Mouse (Mus musculus): ENCODE data around the gene Gsap. TPM values are rescaled to one million over a fixed set of nuclear protein-coding genes. Genes with fewer than 3 reads are reported as not detected.
"Not testable (repeated sequence)": the region's sequence is repeated elsewhere in the genome, so short reads cannot be mapped to it uniquely, and the experiment has no call there.

Gsap gene
- polyA plus RNA-seq, 1 experiment from 2014 or later, result 7.7 TPM

- 94% methylated on average over 3 of the region's 3 CpGs for WGBS (ENCODE audit: missing documents)
- Histone ChIP-seq H3K79me2 (ENCODE audit: inconsistent target) (no peaks in the 10 kb centered on the region), H3K36me3 (ENCODE audit: inconsistent target) (no peaks in the 10 kb centered on the region), H3K27ac (no peak overlapping the region), H3K4me3 (ENCODE audit: inconsistent target) (no peak overlapping the region)
These were observed 16.7 kb upstream of the Gsap start for GRCm38 (mm10) chr5:21169346-21169745.

DNA sequence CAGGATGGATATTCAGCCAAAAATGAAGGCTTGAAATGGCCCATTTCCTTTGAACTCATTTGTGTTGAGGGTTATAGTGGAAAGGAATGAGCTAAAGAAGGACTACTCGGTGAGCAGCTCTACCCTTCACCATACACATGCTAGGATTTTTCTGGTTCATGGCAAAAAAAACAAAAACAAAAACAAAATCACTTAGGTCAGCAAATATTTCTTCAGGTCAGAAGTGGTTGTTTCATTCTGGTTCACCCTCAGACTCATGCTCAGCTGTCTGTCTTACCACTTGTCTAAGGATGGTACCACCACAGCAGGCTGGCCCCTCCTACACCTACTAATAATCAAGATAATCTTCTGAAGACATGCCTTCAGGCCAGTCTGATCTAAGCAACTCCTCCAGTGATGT is 16.2 kb upstream of the Gsap start:
- no peak overlapping the region for H3K27ac ChIP-seq
- WGBS (ENCODE audit: missing documents), result 100% methylated on average over 1 of the region's 1 CpGs

DNA sequence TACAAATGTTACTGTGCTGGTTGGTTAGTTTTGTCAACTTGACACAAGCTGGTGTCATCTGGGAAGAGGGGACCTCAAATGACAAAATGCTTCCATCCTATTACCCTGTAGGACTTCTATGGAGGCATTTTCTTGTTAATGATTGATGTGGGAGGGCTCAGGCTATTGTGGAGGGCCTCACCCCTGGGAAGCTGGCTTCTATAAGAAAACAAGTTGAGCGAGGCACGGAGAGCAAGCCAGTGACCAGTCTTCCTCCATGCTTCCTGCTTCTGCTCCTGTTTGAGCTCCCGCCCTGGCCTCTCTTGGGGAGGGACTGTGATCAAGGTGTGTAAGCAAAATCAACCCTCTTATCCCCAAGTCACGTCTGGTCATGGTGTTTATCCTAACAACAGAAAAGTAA is 15.6 kb upstream of the Gsap start:
- no peak overlapping the region for H3K27ac ChIP-seq
- no peaks in the 10 kb centered on the region for H3K79me2 ChIP-seq (ENCODE audit: inconsistent target)
- no peak overlapping the region for H3K4me3 ChIP-seq (ENCODE audit: inconsistent target)
- no peaks in the 10 kb centered on the region for H3K36me3 ChIP-seq (ENCODE audit: inconsistent target)
- WGBS (ENCODE audit: missing documents), result 97% methylated on average over 4 of the region's 4 CpGs

More for the DNA sequence above, 16.2 kb upstream of the Gsap start:
- H3K4me3 ChIP-seq (ENCODE audit: inconsistent target), result no peak overlapping the region
- H3K79me2 ChIP-seq (ENCODE audit: inconsistent target), result no peaks in the 10 kb centered on the region
- no peaks in the 10 kb centered on the region for H3K36me3 ChIP-seq (ENCODE audit: inconsistent target)

- Histone ChIP-seq H3K36me3 (ENCODE audit: inconsistent target) (no peaks in the 10 kb centered on the region), H3K27ac (no peak overlapping the region), H3K4me3 (ENCODE audit: inconsistent target) (no peak overlapping the region), H3K79me2 (ENCODE audit: inconsistent target) (no peaks in the 10 kb centered on the region)
- WGBS (ENCODE audit: missing documents), result 86% methylated on average over 5 of the region's 5 CpGs
These were observed 15.2 kb upstream of the Gsap start for GRCm38 (mm10) chr5:21170898-21171297.

- 74% methylated on average over 6 of the region's 6 CpGs for WGBS (ENCODE audit: missing documents)
- Histone ChIP-seq H3K79me2 (ENCODE audit: inconsistent target) (no peaks in the 10 kb centered on the region), H3K36me3 (ENCODE audit: inconsistent target) (no peaks in the 10 kb centered on the region), H3K4me3 (ENCODE audit: inconsistent target) (no peak overlapping the region), H3K27ac (no peak overlapping the region)
These were observed 14.7 kb upstream of the Gsap start for GRCm38 (mm10) chr5:21171336-21171735.

DNA sequence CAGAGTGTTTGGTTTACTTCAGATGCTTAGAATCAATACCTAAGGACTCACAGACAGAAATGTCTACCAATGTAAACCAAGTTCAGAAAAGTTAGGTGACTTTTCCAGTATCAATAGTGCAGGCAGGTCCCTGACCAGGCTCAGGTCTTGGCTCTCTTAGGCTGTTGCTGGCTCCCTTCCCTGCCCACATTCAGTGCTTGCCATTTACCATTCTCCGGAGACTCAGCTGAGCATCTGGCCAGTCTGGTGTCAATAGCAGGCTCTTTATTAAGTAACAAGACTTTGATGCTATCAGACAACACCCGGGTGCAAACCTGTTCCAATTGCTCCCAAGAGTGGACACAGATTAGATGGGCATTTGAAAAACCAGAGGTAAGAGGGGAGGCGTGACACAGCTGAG is 13.7 kb upstream of the Gsap start:
- no peaks in the 10 kb centered on the region for H3K36me3 ChIP-seq (ENCODE audit: inconsistent target)
- 96% methylated on average over 3 of the region's 3 CpGs for WGBS (ENCODE audit: missing documents)

GRCm38 (mm10) chr5:21175132-21176112 is 10.6 kb upstream of the Gsap start:
- no peaks in the 10 kb centered on the region for H3K36me3 ChIP-seq (ENCODE audit: inconsistent target)
- H3K27ac ChIP-seq, result no peak overlapping the region
- no peak overlapping the region for H3K4me3 ChIP-seq (ENCODE audit: inconsistent target)
- H3K79me2 ChIP-seq (ENCODE audit: inconsistent target), result no peaks in the 10 kb centered on the region
- WGBS (ENCODE audit: missing documents), result 32% methylated on average over 9 of the region's 9 CpGs

More for the DNA sequence above, 13.7 kb upstream of the Gsap start:
- Histone ChIP-seq H3K27ac (no peak overlapping the region), H3K4me3 (ENCODE audit: inconsistent target) (no peak overlapping the region), H3K79me2 (ENCODE audit: inconsistent target) (no peaks in the 10 kb centered on the region)

GRCm38 (mm10) chr5:21179496-21179895 is 6.6 kb upstream of the Gsap start:
- Histone ChIP-seq H3K36me3 (ENCODE audit: inconsistent target) (no peaks in the 10 kb centered on the region), H3K4me3 (ENCODE audit: inconsistent target) (no peak overlapping the region), H3K79me2 (ENCODE audit: inconsistent target) (no peaks in the 10 kb centered on the region), H3K27ac (no peak overlapping the region)

GRCm38 (mm10) chr5:21183046-21183445 is 3.0 kb upstream of the Gsap start:
- not testable (repeated sequence) for H3K27ac ChIP-seq; H3K36me3 ChIP-seq (ENCODE audit: inconsistent target); H3K4me3 ChIP-seq (ENCODE audit: inconsistent target)
- 69% methylated on average over 2 of the region's 2 CpGs for WGBS (ENCODE audit: missing documents)
- H3K79me2 ChIP-seq (ENCODE audit: inconsistent target), result peaks cover 18% of the 10 kb centered on the region

DNA sequence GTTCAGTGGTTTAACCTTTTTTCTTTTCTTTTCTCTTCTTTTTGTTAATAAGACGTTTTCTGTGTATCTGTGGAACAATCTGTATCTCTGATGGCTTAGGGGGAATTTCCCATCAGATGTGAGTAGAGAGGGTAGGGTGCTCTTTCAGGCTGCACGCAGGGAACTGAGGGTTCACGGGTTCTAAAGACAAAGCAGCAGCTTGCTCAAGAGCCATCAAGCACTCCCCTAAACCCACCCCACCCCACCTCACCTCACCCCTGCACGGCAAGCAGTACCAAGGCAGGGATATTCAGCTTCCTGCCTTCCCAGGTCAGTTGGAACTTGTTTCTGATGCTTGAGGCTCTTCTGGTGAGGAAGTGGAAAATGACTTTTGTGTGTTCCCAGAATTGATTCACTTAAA is 766 bp downstream of the Gsap start:
- WGBS (ENCODE audit: missing documents), result 4% methylated on average over 4 of the region's 4 CpGs
- Histone ChIP-seq H3K79me2 (ENCODE audit: inconsistent target) (peaks cover 40% of the 10 kb centered on the region), H3K4me3 (ENCODE audit: inconsistent target) (peak overlapping the region; percentile 70), H3K36me3 (ENCODE audit: inconsistent target) (no peaks in the 10 kb centered on the region), H3K27ac (peak overlapping the region; percentile 56)

DNA sequence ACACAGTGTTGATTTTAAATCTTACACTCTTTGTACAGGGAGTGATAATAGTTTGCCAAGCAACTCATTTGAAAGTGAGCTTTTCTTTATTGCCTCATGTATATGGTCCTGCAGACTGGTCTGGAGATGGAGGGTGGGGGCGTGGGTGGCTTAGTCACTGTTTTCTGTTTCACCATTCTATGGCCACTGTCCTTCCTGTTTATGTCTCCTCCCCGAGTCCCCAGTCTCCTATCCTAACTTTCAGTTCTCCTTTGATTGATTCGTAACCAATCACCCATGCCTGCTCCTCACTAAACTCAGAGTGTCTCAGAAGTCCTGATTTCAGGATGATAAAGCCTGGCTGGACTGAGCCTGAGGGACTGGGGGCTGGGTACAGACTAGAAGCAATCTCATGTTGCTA is 2.4 kb downstream of the Gsap start:
- 3% methylated on average over 3 of the region's 3 CpGs for WGBS (ENCODE audit: missing documents)
- Histone ChIP-seq H3K79me2 (ENCODE audit: inconsistent target) (peaks cover 56% of the 10 kb centered on the region), H3K4me3 (ENCODE audit: inconsistent target) (peak overlapping the region; percentile 2; the same call in 1 of the 2 replicates), H3K27ac (peak overlapping the region; percentile 88), H3K36me3 (ENCODE audit: inconsistent target) (peaks cover 10% of the 10 kb centered on the region; the same call in 1 of the 2 replicates)

DNA sequence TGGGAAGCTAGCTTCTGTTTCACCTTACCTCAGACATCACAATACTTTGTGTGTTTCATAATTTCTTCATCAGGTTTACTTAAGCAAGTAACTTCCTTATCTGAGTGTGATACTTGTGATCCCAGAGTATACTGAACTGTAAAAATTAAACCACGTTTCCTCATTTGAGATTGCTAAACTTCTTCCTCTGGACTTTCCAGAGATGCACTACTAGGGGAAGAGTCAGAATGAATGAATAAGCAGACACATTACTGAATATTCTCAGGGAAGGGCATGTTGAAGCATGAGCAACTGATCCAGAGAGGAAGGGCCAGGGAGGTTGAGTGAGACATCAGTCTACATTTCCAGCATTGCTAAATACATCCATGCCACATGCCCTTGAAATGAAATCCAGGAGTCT is 3.0 kb downstream of the Gsap start:
- no peak overlapping the region for H3K4me3 ChIP-seq (ENCODE audit: inconsistent target)
- 0% methylated on average over 1 of the region's 1 CpGs for WGBS (ENCODE audit: missing documents)
- peaks cover 14% of the 10 kb centered on the region; the same call in 1 of the 2 replicates for H3K36me3 ChIP-seq (ENCODE audit: inconsistent target)
- peaks cover 62% of the 10 kb centered on the region for H3K79me2 ChIP-seq (ENCODE audit: inconsistent target)
- peak overlapping the region; percentile 88 for H3K27ac ChIP-seq

DNA sequence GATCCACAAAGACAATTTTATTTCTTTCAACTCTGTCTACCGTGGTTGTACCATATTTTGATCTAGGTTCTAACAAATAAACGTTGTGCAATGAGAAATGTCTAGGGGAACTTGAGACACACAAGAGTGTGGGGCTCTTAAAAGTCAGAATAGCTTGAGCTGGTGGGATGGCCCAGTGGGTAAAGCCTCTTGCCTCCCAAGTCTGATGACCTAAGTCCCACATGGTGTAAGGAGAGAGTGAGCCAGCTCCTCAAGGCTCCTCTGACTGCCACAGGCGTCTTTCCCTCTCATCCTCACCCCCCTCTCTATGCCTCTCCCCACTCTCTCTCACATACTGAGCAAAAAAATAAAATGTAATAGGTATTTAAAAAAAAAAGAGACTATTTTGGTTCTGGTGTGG is 3.4 kb downstream of the Gsap start:
- Histone ChIP-seq H3K4me3 (ENCODE audit: inconsistent target) (no peak overlapping the region), H3K79me2 (ENCODE audit: inconsistent target) (peaks cover 63% of the 10 kb centered on the region), H3K36me3 (ENCODE audit: inconsistent target) (peaks cover 19% of the 10 kb centered on the region; the same call in 1 of the 2 replicates), H3K27ac (peak overlapping the region; percentile 88)
- 40% methylated on average over 3 of the region's 3 CpGs for WGBS (ENCODE audit: missing documents)

GRCm38 (mm10) chr5:21203504-21203903 is 17.4 kb downstream of the Gsap start:
- no peak overlapping the region for H3K4me3 ChIP-seq (ENCODE audit: inconsistent target)
- no peak overlapping the region for H3K27ac ChIP-seq
- peaks cover 5% of the 10 kb centered on the region; the same call in 1 of the 2 replicates for H3K79me2 ChIP-seq (ENCODE audit: inconsistent target)
- H3K36me3 ChIP-seq (ENCODE audit: inconsistent target), result peaks cover 22% of the 10 kb centered on the region; the same call in 1 of the 2 replicates
- WGBS (ENCODE audit: missing documents), result 71% methylated on average over 1 of the region's 1 CpGs

- H3K79me2 ChIP-seq (ENCODE audit: inconsistent target), result peaks cover 5% of the 10 kb centered on the region; the same call in 1 of the 2 replicates
- H3K36me3 ChIP-seq (ENCODE audit: inconsistent target), result peaks cover 19% of the 10 kb centered on the region; the same call in 1 of the 2 replicates
- H3K27ac ChIP-seq, result no peak overlapping the region
- H3K4me3 ChIP-seq (ENCODE audit: inconsistent target), result no peak overlapping the region
- 97% methylated on average over 3 of the region's 3 CpGs for WGBS (ENCODE audit: missing documents)
These were observed 18.1 kb downstream of the Gsap start for GRCm38 (mm10) chr5:21204157-21204556.

Data from macrophage (primary cell).